Mouse (Mus musculus) liver, embryonic 12.5 days (tissue): ENCODE results near the gene Klhl12. TPM values are rescaled to one million over a fixed set of nuclear protein-coding genes. Genes with fewer than 3 reads are reported as not detected.

Experiments
- ATAC-seq: fragments of 200-750 bp; cut with Nextera tagmentation; 2 replicates; pipeline ENCODE4 v1.8.0; 2017; ENCODE audit warnings: moderate number of reproducible peaks, mild to moderate bottlenecking, moderate library complexity
- H3K27ac ChIP-seq: fragments of 300-500 bp; sonication (generic); 2 replicates; pipeline ENCODE4 v1.5.1; 2016; ENCODE audit warnings: mild to moderate bottlenecking
- H3K27me3 ChIP-seq: fragments of 300-500 bp; sonication (generic); replicated peaks from 2 replicates; pipeline ENCODE4 v1.6.1; 2016; ENCODE audit warnings: mild to moderate bottlenecking, moderate library complexity
- H3K36me3 ChIP-seq: fragments of 300-500 bp; sonication (generic); 2 replicates; pipeline ENCODE4 v1.6.1; 2016; ENCODE audit warnings: mild to moderate bottlenecking, moderate library complexity
- H3K4me1 ChIP-seq: fragments of 300-500 bp; sonication (generic); 2 replicates; pipeline ENCODE4 v1.6.1; 2016
- H3K4me2 ChIP-seq: fragments of 300-500 bp; sonication (generic); 2 replicates; pipeline ENCODE4 v1.6.1; 2016; ENCODE audit warnings: mild to moderate bottlenecking, moderate library complexity
- H3K4me3 ChIP-seq: fragments of 300-500 bp; sonication (generic); 2 replicates; pipeline ENCODE4 v1.5.1; 2016; ENCODE audit warnings: mild to moderate bottlenecking, moderate library complexity
- H3K9ac ChIP-seq: fragments of 300-500 bp; sonication (generic); 2 replicates; pipeline ENCODE4 v1.6.1; 2016; ENCODE audit warnings: mild to moderate bottlenecking, moderate library complexity
- H3K9me3 ChIP-seq: fragments of 300-500 bp; sonication (generic); replicated peaks from 2 replicates; pipeline ENCODE4 v1.6.1; 2016; ENCODE audit warnings: mild to moderate bottlenecking, moderate library complexity
- WGBS: fragments of 180-500 bp; shearing (Covaris S2); methylation state at CpG from one replicate; pipeline ENCODE4 v1.1.7; 2016; ENCODE audit not compliant: insufficient replicate concordance; 5-methylcytosine and 5-hydroxymethylcytosine counted together
- polyA plus RNA-seq: library from polyadenylated mRNA; unstranded; fragments of >200 nt; fragmentation: Nextera tagmentation; extraction: Ambion mirVana; gene quantifications from 2 replicates; pipeline ENCODE4 v1.2.1, GENCODE M21; 2016

The Klhl12 gene
- polyA plus RNA-seq, result 40.2 and 41.7 TPM in 2 replicates

GRCm38 (mm10) chr1:134454904-134455824 is at the start of gene Klhl12:
Gene Klhl12 (plus strand): TSS chr1:134455531.
- 1% methylated on average over 61 of the region's 61 CpGs for WGBS
- Histone ChIP-seq H3K27ac (peak within 1 kb of the TSS; percentile 93), H3K36me3 (peaks cover 22% of the 10 kb centered on the region), H3K4me3 (peak within 1 kb of the TSS; percentile 97), H3K4me2 (peak within 1 kb of the TSS; percentile 84), H3K9me3 (no peaks in the 10 kb centered on the region), H3K9ac (peak within 1 kb of the TSS; percentile 97), H3K27me3 (0 out of 2 replicates have a peak, but pooled peaks cover 5% of the 10 kb centered on the region), H3K4me1 (peaks cover 48% of the 10 kb centered on the region)
- peak; percentile 93 for ATAC-seq

- peak overlapping the region; percentile 83 for H3K4me2 ChIP-seq
- H3K27me3 ChIP-seq, result no peaks in the 10 kb centered on the region
- ATAC-seq, result peak; percentile 25
- no peaks in the 10 kb centered on the region for H3K9me3 ChIP-seq
- H3K4me1 ChIP-seq, result peaks cover 12% of the 10 kb centered on the region
- H3K36me3 ChIP-seq, result peaks cover 42% of the 10 kb centered on the region
- H3K4me3 ChIP-seq, result peak overlapping the region; percentile 81
- H3K27ac ChIP-seq, result peak overlapping the region; percentile 85
- H3K9ac ChIP-seq, result peak overlapping the region; percentile 81
- 23% methylated on average over 8 of the region's 8 CpGs for WGBS
Measured at GRCm38 (mm10) chr1:134406414-134406771, 48.9 kb upstream of the Klhl12 start.

DNA sequence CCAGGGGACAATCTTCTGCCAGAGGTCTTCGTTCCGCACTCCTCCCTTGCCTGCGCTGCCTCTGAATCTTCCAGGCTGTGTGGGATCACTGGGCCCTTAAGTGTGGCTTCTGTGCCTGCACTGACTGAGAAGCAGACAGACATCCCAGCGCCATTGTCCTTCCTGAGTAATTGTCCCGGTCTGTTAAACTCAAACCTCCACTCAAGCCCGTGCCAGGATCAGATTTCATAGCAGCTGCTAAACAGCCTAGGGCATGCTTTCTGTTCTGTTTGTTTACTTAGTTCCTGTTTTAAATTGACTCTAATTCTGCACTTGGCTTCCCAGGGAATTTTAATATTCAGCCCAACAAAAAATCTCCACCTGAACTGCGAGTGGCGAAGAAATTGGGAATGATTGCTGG is 47.3 kb upstream of the Klhl12 start:
- Histone ChIP-seq H3K9ac (no peak overlapping the region), H3K4me3 (no peak overlapping the region), H3K27me3 (no peaks in the 10 kb centered on the region), H3K36me3 (peaks cover 51% of the 10 kb centered on the region), H3K4me1 (peaks cover 12% of the 10 kb centered on the region), H3K27ac (no peak overlapping the region), H3K4me2 (no peak overlapping the region), H3K9me3 (no peaks in the 10 kb centered on the region)
- no peak for ATAC-seq
- 88% methylated on average over 8 of the region's 8 CpGs for WGBS

DNA sequence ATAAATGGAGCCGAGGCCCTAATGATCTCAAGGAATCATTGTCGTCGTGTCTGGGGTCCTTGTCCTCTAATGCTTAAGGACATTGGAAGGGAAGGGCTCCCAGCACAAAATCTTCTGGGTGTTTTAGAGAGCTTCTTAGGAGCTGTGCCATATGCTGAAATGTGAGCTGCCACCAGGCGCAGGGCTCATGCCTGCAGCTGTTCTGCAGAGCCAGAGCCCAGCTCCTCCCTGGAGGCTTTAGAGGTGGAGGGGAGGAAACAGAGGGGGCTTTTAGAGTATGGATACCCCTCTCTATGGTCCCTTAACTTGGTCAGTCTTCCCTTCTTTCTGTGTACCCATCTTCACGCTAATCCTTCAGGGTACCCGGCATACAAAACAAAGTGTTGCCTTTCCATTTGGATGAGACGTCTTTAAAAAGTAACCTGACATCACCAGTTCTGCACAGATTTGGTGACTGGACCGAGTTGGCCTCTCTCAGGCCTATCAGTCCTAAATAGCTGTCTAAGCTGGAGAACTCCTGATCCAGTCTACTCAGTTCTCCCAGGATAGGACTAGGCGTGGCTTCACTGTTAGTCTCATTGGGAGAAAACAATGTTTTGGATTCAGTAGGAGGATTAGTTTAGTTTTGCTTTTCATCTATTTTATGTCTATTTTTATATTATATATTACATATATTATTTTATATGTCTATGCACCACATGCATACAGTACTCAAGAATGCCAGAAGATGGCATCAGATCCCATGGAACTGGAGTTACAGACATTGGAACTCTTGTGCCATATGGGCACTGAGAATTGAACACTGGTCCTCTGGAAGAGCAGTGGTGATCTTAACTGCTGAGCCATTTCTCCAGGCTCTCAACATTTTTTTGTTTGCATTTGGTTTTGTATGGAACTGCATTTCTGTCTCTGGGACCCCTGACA is 43.4 kb upstream of the Klhl12 start:
- H3K9ac ChIP-seq, result no peak overlapping the region
- H3K36me3 ChIP-seq, result peaks cover 51% of the 10 kb centered on the region
- ATAC-seq, result no peak
- WGBS, result 85% methylated on average over 9 of the region's 9 CpGs
- H3K4me1 ChIP-seq, result peaks cover 22% of the 10 kb centered on the region
- H3K4me3 ChIP-seq, result no peak overlapping the region
- H3K27me3 ChIP-seq, result no peaks in the 10 kb centered on the region
- no peak overlapping the region for H3K4me2 ChIP-seq
- H3K27ac ChIP-seq, result no peak overlapping the region
- no peaks in the 10 kb centered on the region for H3K9me3 ChIP-seq

GRCm38 (mm10) chr1:134414038-134414437 is 41.3 kb upstream of the Klhl12 start:
- H3K9me3 ChIP-seq, result no peaks in the 10 kb centered on the region
- no peak overlapping the region for H3K9ac ChIP-seq
- 52% methylated on average over 2 of the region's 2 CpGs for WGBS
- H3K36me3 ChIP-seq, result peaks cover 40% of the 10 kb centered on the region
- H3K4me3 ChIP-seq, result no peak overlapping the region
- H3K27me3 ChIP-seq, result no peaks in the 10 kb centered on the region
- ATAC-seq, result no peak
- H3K27ac ChIP-seq, result peak overlapping the region; percentile 97
- peaks cover 39% of the 10 kb centered on the region for H3K4me1 ChIP-seq
- peak overlapping the region; percentile 74 for H3K4me2 ChIP-seq

GRCm38 (mm10) chr1:134414501-134415167 is 40.7 kb upstream of the Klhl12 start:
- Histone ChIP-seq H3K9ac (peak overlapping the region; percentile 71), H3K9me3 (no peaks in the 10 kb centered on the region), H3K4me3 (peak overlapping the region; percentile 93), H3K27ac (peak overlapping the region; percentile 97), H3K4me1 (peaks cover 45% of the 10 kb centered on the region), H3K4me2 (peak overlapping the region; percentile 74), H3K36me3 (peaks cover 34% of the 10 kb centered on the region), H3K27me3 (no peaks in the 10 kb centered on the region)
- ATAC-seq, result no peak
- WGBS, result 16% methylated on average over 11 of the region's 11 CpGs

- WGBS, result under 1% methylated on average over 51 of the region's 77 CpGs
- Histone ChIP-seq H3K27me3 (no peaks in the 10 kb centered on the region), H3K9ac (peak within 1 kb of the TSS; percentile 94), H3K36me3 (peaks cover 27% of the 10 kb centered on the region), H3K4me3 (peak within 1 kb of the TSS; percentile 93), H3K27ac (peak within 1 kb of the TSS; percentile 97), H3K4me1 (peaks cover 52% of the 10 kb centered on the region), H3K9me3 (no peaks in the 10 kb centered on the region), H3K4me2 (peak within 1 kb of the TSS; percentile 74)
- peak; percentile 98 for ATAC-seq
Measured at GRCm38 (mm10) chr1:134415168-134415831, 40.0 kb upstream of the Klhl12 start, which contains the start of gene Adipor1. Gene Adipor1 (plus strand): TSS chr1:134415378.

GRCm38 (mm10) chr1:134418414-134418975 is 36.8 kb upstream of the Klhl12 start:
- ATAC-seq, result no peak
- Histone ChIP-seq H3K4me1 (peaks cover 82% of the 10 kb centered on the region), H3K36me3 (peaks cover 17% of the 10 kb centered on the region), H3K4me3 (peak overlapping the region; percentile 93), H3K9ac (peak overlapping the region; percentile 50), H3K27me3 (no peaks in the 10 kb centered on the region), H3K9me3 (no peaks in the 10 kb centered on the region), H3K27ac (peak overlapping the region; percentile 79), H3K4me2 (peak overlapping the region; percentile 74)
- WGBS, result 46% methylated on average over 2 of the region's 2 CpGs

DNA sequence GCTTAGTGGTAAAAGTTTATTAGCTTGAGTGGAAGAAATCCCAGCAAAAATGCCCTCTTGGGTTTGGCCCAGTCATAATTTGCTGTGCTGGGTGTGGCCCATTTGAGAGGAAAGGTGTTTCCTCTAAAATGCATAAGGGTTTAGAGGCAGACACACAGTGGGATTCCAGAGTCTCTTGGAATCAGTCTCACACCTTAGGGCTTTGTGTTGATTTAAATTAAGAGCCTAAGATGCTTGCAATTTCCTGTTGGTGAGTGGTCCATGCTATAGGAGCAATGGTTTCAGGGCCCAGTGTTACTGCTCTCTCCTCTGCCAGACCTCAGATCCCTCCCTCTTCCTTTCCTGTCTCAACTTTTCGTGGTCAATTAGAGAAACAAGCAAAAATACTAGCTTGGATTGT is 36.2 kb upstream of the Klhl12 start:
- Histone ChIP-seq H3K36me3 (peaks cover 23% of the 10 kb centered on the region), H3K27me3 (no peaks in the 10 kb centered on the region), H3K4me2 (peak overlapping the region; percentile 74), H3K4me3 (peak overlapping the region; percentile 93), H3K9me3 (no peaks in the 10 kb centered on the region), H3K9ac (peak overlapping the region; percentile 50), H3K4me1 (peaks cover 86% of the 10 kb centered on the region), H3K27ac (peak overlapping the region; percentile 79)
- 7% methylated on average over 1 of the region's 1 CpGs for WGBS
- ATAC-seq, result no peak

DNA sequence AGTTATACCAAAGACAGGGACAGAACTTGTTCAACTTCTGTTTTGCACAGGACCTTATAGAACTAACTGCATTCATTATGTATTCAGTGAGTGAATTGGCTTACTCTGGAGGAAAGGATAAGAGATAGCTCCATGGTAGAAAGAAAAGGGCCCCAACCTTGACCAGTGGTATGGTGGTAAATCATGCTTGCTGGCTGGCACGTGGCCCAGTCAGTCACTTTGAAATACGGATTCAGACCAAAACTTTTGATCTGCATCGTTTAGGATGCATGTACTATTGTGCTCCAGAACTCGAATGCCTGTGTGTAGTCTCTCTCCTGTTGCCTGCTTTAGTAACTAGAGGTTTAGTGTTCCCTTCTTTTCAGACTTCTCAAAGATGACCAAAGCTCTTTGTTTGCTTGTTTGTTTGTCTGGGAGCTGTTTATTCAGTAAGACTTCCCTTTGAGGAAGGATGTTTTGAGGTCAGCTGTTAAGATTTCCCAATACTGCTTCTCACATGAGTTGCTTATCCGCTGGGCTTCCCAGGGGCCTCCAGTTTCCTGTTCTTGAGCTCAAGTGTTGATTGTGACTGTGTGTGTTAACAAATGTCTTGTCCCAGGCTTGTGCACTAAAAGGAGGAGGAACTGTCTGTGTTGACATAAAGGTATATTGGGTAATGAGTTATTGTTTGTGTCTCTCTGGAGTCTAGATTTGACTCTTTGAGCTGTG is 35.4 kb upstream of the Klhl12 start:
- Histone ChIP-seq H3K27me3 (no peaks in the 10 kb centered on the region), H3K9ac (peak overlapping the region; percentile 50), H3K36me3 (peaks cover 31% of the 10 kb centered on the region), H3K4me2 (peak overlapping the region; percentile 74), H3K9me3 (no peaks in the 10 kb centered on the region), H3K4me1 (peaks cover 86% of the 10 kb centered on the region), H3K27ac (peak overlapping the region; percentile 79), H3K4me3 (peak overlapping the region; percentile 93)
- no peak for ATAC-seq
- WGBS, result 12% methylated on average over 5 of the region's 5 CpGs
